ENCODE assay signal across 21 mouse cellular contexts in genomic region chr4:14202229-14202628, GRCm38 (mm10).
DNase-seq lines count a peak whose midpoint lies in the region; ATAC-seq and TF ChIP-seq lines count a peak whose summit lies in the region.
"Had no signal": no experiment of that assay in that cellular context is flagged by ENCODE, and none has a peak within 500 bp of the region (broad histone marks: within the 10 kb centered on the region; RNA-seq: fewer than 3 reads in every experiment).

No protein-coding gene starts in this region.

- no peaks in the 10 kb centered on the region for H3K9me3 ChIP-seq in embryonic facial prominence, embryonic 11.5 days (replicated peaks; ENCODE audit: control insufficient read depth, low read length)
- no peaks in the 10 kb centered on the region for H3K9me3 ChIP-seq in forebrain, embryonic 10.5 days
- no peaks in the 10 kb centered on the region for H3K9me3 ChIP-seq in liver, embryonic 12.5 days (replicated peaks)
- no peaks in the 10 kb centered on the region for H3K9me3 ChIP-seq in intestine, postnatal 0 days (ENCODE audit: control insufficient read depth)
- H3K9me3 ChIP-seq: embryonic facial prominence, embryonic 13.5 days; forebrain, embryonic 13.5 days; G1E; heart, embryonic 13.5 days; hindbrain, embryonic 15.5 days had no signal

- DNase-seq in 3T3-L1 (ENCODE audit: low read depth, low spot score) (peak; percentile 73), NIH3T3 (ENCODE audit: low read depth) (peak; percentile 30)
- peak; percentile 18 for DNase-seq in embryo, embryonic 11 days
- DNase-seq in embryonic facial prominence, embryonic 11.5 days (ENCODE audit: low spot score): peak; percentile 14
- DNase-seq in forebrain, embryonic 10.5 days (ENCODE audit: extremely low spot score, low spot score): no peak
- DNase-seq: adrenal gland, postnatal 25 days; B cell, adult 2 months; cerebellum, adult 18-20 months; forebrain, postnatal 0 days; gastrocnemius, postnatal 25 days; heart, postnatal 36 days had no signal

- no peaks in the 10 kb centered on the region for H3K4me1 ChIP-seq in embryonic facial prominence, embryonic 11.5 days (ENCODE audit: control insufficient read depth, insufficient read depth, low read length)
- H3K4me1 ChIP-seq in forebrain, embryonic 10.5 days: peaks cover 8% of the 10 kb centered on the region; the same call in 1 of the 2 replicates
- no peaks in the 10 kb centered on the region for H3K4me1 ChIP-seq in liver, embryonic 12.5 days
- H3K4me1 ChIP-seq in intestine, postnatal 0 days (replicated peaks; ENCODE audit: control insufficient read depth, insufficient read depth, low read length): no peaks in the 10 kb centered on the region

- no peaks in the 10 kb centered on the region for H3K27me3 ChIP-seq in embryonic facial prominence, embryonic 11.5 days (ENCODE audit: control insufficient read depth, insufficient read depth, low read length)
- no peaks in the 10 kb centered on the region for H3K27me3 ChIP-seq in forebrain, embryonic 10.5 days (ENCODE audit: poor library complexity, severe bottlenecking)
- no peaks in the 10 kb centered on the region for H3K27me3 ChIP-seq in liver, embryonic 12.5 days (replicated peaks)
- H3K27me3 ChIP-seq in intestine, postnatal 0 days (replicated peaks; ENCODE audit: control insufficient read depth, insufficient read depth, low read length): no peaks in the 10 kb centered on the region
- H3K27me3 ChIP-seq: embryonic facial prominence, embryonic 13.5 days; forebrain, embryonic 13.5 days; heart, embryonic 13.5 days; hindbrain, embryonic 15.5 days had no signal

- TF ChIP-seq CTCF in intestine, postnatal 0 days (IDR thresholded peaks at IDR 0.05; ENCODE audit: low read depth): no peak

- no peaks in the 10 kb centered on the region for H3K36me3 ChIP-seq in embryonic facial prominence, embryonic 11.5 days (replicated peaks; ENCODE audit: control insufficient read depth, insufficient read depth, low read depth, low read length)
- no peaks in the 10 kb centered on the region for H3K36me3 ChIP-seq in forebrain, embryonic 10.5 days (replicated peaks)
- no peaks in the 10 kb centered on the region for H3K36me3 ChIP-seq in liver, embryonic 12.5 days
- no peaks in the 10 kb centered on the region for H3K36me3 ChIP-seq in intestine, postnatal 0 days (ENCODE audit: control insufficient read depth, insufficient read depth)
- H3K36me3 ChIP-seq: embryonic facial prominence, embryonic 13.5 days; G1E; heart, embryonic 13.5 days; hindbrain, embryonic 15.5 days had no signal

- H3K4me2 ChIP-seq in embryonic facial prominence, embryonic 11.5 days (ENCODE audit: low read depth, low read length): no peak overlapping the region
- H3K4me2 ChIP-seq in liver, embryonic 12.5 days: no peak overlapping the region
- H3K4me2 ChIP-seq in intestine, postnatal 0 days (replicated peaks; ENCODE audit: low read depth): no peak overlapping the region
- H3K4me2 ChIP-seq: embryonic facial prominence, embryonic 13.5 days; forebrain, embryonic 13.5 days; heart, embryonic 13.5 days; hindbrain, embryonic 15.5 days had no signal

- no peak overlapping the region for H3K9ac ChIP-seq in embryonic facial prominence, embryonic 11.5 days (replicated peaks; ENCODE audit: low read length)
- no peak overlapping the region for H3K9ac ChIP-seq in liver, embryonic 12.5 days
- no peak overlapping the region for H3K9ac ChIP-seq in intestine, postnatal 0 days (ENCODE audit: low read depth, low read length)
- H3K9ac ChIP-seq: embryonic facial prominence, embryonic 13.5 days; forebrain, embryonic 13.5 days; forebrain, postnatal 0 days; heart, embryonic 13.5 days; hindbrain, embryonic 15.5 days had no signal

- H3K27ac ChIP-seq in embryonic facial prominence, embryonic 11.5 days (replicated peaks; ENCODE audit: low read depth, low read length): no peak overlapping the region
- H3K27ac ChIP-seq in forebrain, embryonic 10.5 days: no peak overlapping the region
- H3K27ac ChIP-seq in liver, embryonic 12.5 days: no peak overlapping the region
- no peak overlapping the region for H3K27ac ChIP-seq in intestine, postnatal 0 days (ENCODE audit: low read depth, low read length)
- H3K27ac ChIP-seq: embryonic facial prominence, embryonic 13.5 days; forebrain, embryonic 13.5 days; heart, embryonic 13.5 days; hindbrain, embryonic 15.5 days had no signal

- no peak overlapping the region for H3K4me3 ChIP-seq in embryonic facial prominence, embryonic 11.5 days (ENCODE audit: low read depth, low read length)
- H3K4me3 ChIP-seq in forebrain, embryonic 10.5 days: no peak overlapping the region
- H3K4me3 ChIP-seq in liver, embryonic 12.5 days: no peak overlapping the region
- no peak overlapping the region for H3K4me3 ChIP-seq in intestine, postnatal 0 days (ENCODE audit: low read depth, low read length)
- H3K4me3 ChIP-seq: embryonic facial prominence, embryonic 13.5 days; forebrain, embryonic 13.5 days; heart, embryonic 13.5 days; hindbrain, embryonic 15.5 days had no signal

- ATAC-seq in embryonic facial prominence, embryonic 11.5 days (replicated peaks; ENCODE audit: insufficient number of reproducible peaks, low FRiP score, low TSS enrichment, low read depth): no peak
- no peak for ATAC-seq in liver, embryonic 12.5 days
- ATAC-seq in intestine, postnatal 0 days: no peak
- ATAC-seq: activated CD4-positive, CD25-positive, alpha-beta regulatory T cell, adult 4 months; CD4-positive, CD25-positive, alpha-beta regulatory T cell, adult 4 months; forebrain, embryonic 13.5 days; forebrain, postnatal 0 days; intestine, embryonic 16.5 days had no signal

- WGBS in embryonic facial prominence, embryonic 11.5 days: 54% methylated on average over 7 of the region's 7 CpGs
- WGBS in forebrain, embryonic 10.5 days: 85% methylated on average over 7 of the region's 7 CpGs
- WGBS in liver, embryonic 12.5 days (ENCODE audit: insufficient replicate concordance): 60% methylated on average over 7 of the region's 7 CpGs
- WGBS in intestine, postnatal 0 days: 76% methylated on average over 7 of the region's 7 CpGs
